Mouse (Mus musculus): Measurements from ENCODE around the gene Abcg1.

- TF ChIP-seq GATA1 (IDR thresholded peaks at IDR 0.05; ENCODE audit: low read length) (no peak), TAL1 (IDR thresholded peaks at IDR 0.05; ENCODE audit: low read length) (no peak)
Observed at GRCm38 (mm10) chr17:31060196-31060587, 2.7 kb downstream of the Abcg1 start.

All from erythroblast, embryonic 14.5 days (primary cell).